Comparison of ENCODE assay signal across 7 mouse cellular contexts in the genomic region with DNA sequence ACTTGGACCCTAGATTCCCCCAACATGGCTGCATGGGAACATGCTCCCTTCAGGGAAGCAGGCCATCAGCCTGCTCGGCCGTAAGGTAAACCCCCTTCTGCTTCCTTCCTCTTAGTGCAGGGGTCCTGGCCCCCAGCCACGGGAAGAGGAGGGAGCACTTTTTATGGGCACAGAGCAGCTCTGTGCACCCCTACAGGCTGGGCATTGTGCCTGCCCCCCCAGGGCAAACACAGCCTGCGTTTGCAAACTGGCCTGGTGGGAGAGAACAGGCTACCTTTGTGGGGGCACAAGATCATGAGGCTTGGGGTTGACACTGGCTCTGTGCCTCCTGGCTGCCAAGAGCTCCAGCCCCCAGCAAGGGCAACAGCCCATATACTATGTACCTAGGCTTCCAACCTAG. TPM values are rescaled to one million over a fixed set of nuclear protein-coding genes. Genes with fewer than 3 reads are reported as not detected.
A peak's percentile ranks its signal among the peaks of the same experiment; 100 is the strongest.
DNase-seq lines count a peak whose midpoint lies in the region; ATAC-seq lines count a peak whose summit lies in the region.

No protein-coding gene starts in this region.

- H3K27ac ChIP-seq in kidney, embryonic 16.5 days (ENCODE audit: low read length): peak overlapping the region; percentile 97; the same call in 1 of the 2 replicates
- H3K27ac ChIP-seq in embryonic facial prominence, embryonic 11.5 days (replicated peaks; ENCODE audit: low read depth, low read length): no peak overlapping the region
- H3K27ac ChIP-seq in forebrain, embryonic 16.5 days (ENCODE audit: low read length): 0 out of 2 replicates have a peak overlapping the region, but pooled peaks have one; percentile 47
- H3K27ac ChIP-seq in midbrain, embryonic 12.5 days (replicated peaks): peak overlapping the region; percentile 99

- WGBS in kidney, embryonic 16.5 days: 39% methylated on average over 4 of the region's 4 CpGs
- WGBS in embryonic facial prominence, embryonic 11.5 days: 47% methylated on average over 4 of the region's 4 CpGs
- 23% methylated on average over 4 of the region's 4 CpGs for WGBS in forebrain, embryonic 16.5 days
- 76% methylated on average over 4 of the region's 4 CpGs for WGBS in midbrain, embryonic 12.5 days

- no peak for ATAC-seq in kidney, embryonic 16.5 days (ENCODE audit: low FRiP score, low TSS enrichment)
- ATAC-seq in embryonic facial prominence, embryonic 11.5 days (replicated peaks; ENCODE audit: insufficient number of reproducible peaks, low FRiP score, low TSS enrichment, low read depth): no peak
- no peak for ATAC-seq in forebrain, embryonic 16.5 days
- no peak for ATAC-seq in midbrain, embryonic 12.5 days (ENCODE audit: low FRiP score, low read depth)

- peaks cover 43% of the 10 kb centered on the region for H3K4me1 ChIP-seq in kidney, embryonic 16.5 days (ENCODE audit: insufficient read depth, low read length)
- H3K4me1 ChIP-seq in embryonic facial prominence, embryonic 11.5 days (ENCODE audit: control insufficient read depth, insufficient read depth, low read length): peaks cover 9% of the 10 kb centered on the region
- peaks cover 35% of the 10 kb centered on the region for H3K4me1 ChIP-seq in forebrain, embryonic 16.5 days (replicated peaks; ENCODE audit: control insufficient read depth, insufficient read depth, low read length)
- peaks cover 34% of the 10 kb centered on the region for H3K4me1 ChIP-seq in midbrain, embryonic 12.5 days

- peak overlapping the region; percentile 100; the same call in 1 of the 2 replicates for H3K4me3 ChIP-seq in kidney, embryonic 16.5 days (ENCODE audit: low read length)
- no peak overlapping the region for H3K4me3 ChIP-seq in embryonic facial prominence, embryonic 11.5 days (ENCODE audit: low read depth, low read length)
- no peak overlapping the region for H3K4me3 ChIP-seq in forebrain, embryonic 16.5 days (replicated peaks; ENCODE audit: low read length)
- 0 out of 2 replicates have a peak overlapping the region, but pooled peaks have one; percentile 100 for H3K4me3 ChIP-seq in midbrain, embryonic 12.5 days

- peak overlapping the region; percentile 99 for H3K9ac ChIP-seq in kidney, embryonic 16.5 days (replicated peaks; ENCODE audit: low read length)
- 0 out of 2 replicates have a peak overlapping the region, but pooled peaks have one; percentile 6 for H3K9ac ChIP-seq in embryonic facial prominence, embryonic 11.5 days (replicated peaks; ENCODE audit: low read length)
- no peak overlapping the region for H3K9ac ChIP-seq in forebrain, embryonic 16.5 days (replicated peaks; ENCODE audit: low read depth, low read length)
- no peak overlapping the region for H3K9ac ChIP-seq in midbrain, embryonic 12.5 days (replicated peaks)

- peaks cover 44% of the 10 kb centered on the region for H3K36me3 ChIP-seq in kidney, embryonic 16.5 days (ENCODE audit: insufficient read depth, low read length)
- peaks cover 21% of the 10 kb centered on the region for H3K36me3 ChIP-seq in embryonic facial prominence, embryonic 11.5 days (replicated peaks; ENCODE audit: control insufficient read depth, insufficient read depth, low read depth, low read length)
- peaks cover 34% of the 10 kb centered on the region for H3K36me3 ChIP-seq in forebrain, embryonic 16.5 days (ENCODE audit: control insufficient read depth, insufficient read depth)
- peaks cover 54% of the 10 kb centered on the region for H3K36me3 ChIP-seq in midbrain, embryonic 12.5 days

- H3K4me2 ChIP-seq in kidney, embryonic 16.5 days (replicated peaks; ENCODE audit: low read depth, low read length): peak overlapping the region; percentile 84; the same call in 1 of the 2 replicates
- H3K4me2 ChIP-seq in embryonic facial prominence, embryonic 11.5 days (ENCODE audit: low read depth, low read length): peak overlapping the region; percentile 2; the same call in 1 of the 2 replicates
- peak overlapping the region; percentile 68 for H3K4me2 ChIP-seq in forebrain, embryonic 16.5 days (ENCODE audit: low read length)
- no peak overlapping the region for H3K4me2 ChIP-seq in midbrain, embryonic 12.5 days (replicated peaks)

- DNase-seq in kidney, adult 9 months: no peak
- DNase-seq in embryonic facial prominence, embryonic 11.5 days (ENCODE audit: low spot score): no peak
- no peak for DNase-seq in spleen, postnatal 14 days (ENCODE audit: low spot score in 2 of 2)
- no peak for DNase-seq in spleen, adult 18-20 months

- H3K27me3 ChIP-seq in kidney, embryonic 16.5 days (ENCODE audit: insufficient read depth, low read length): no peaks in the 10 kb centered on the region
- H3K27me3 ChIP-seq in embryonic facial prominence, embryonic 11.5 days (ENCODE audit: control insufficient read depth, insufficient read depth, low read length): no peaks in the 10 kb centered on the region
- no peaks in the 10 kb centered on the region for H3K27me3 ChIP-seq in forebrain, embryonic 16.5 days (replicated peaks; ENCODE audit: control insufficient read depth, insufficient read depth, low read length)
- peaks cover 6% of the 10 kb centered on the region for H3K27me3 ChIP-seq in midbrain, embryonic 12.5 days

- no peaks in the 10 kb centered on the region for H3K9me3 ChIP-seq in kidney, embryonic 16.5 days (ENCODE audit: low read length)
- H3K9me3 ChIP-seq in embryonic facial prominence, embryonic 11.5 days (replicated peaks; ENCODE audit: control insufficient read depth, low read length): no peaks in the 10 kb centered on the region
- no peaks in the 10 kb centered on the region for H3K9me3 ChIP-seq in forebrain, embryonic 16.5 days (ENCODE audit: control insufficient read depth, low read length)
- no peaks in the 10 kb centered on the region for H3K9me3 ChIP-seq in midbrain, embryonic 12.5 days

RNA-seq across cellular contexts. Expression of gene Traf4, which starts 3.4 kb away (rescaled TPM):
- 108 and 110 TPM in 2 replicates for polyA plus RNA-seq in kidney, embryonic 16.5 days (2015; fragmentation: Nextera tagmentation; extraction: Ambion mirVana)
- 84.9 and 91.8 TPM in 2 replicates for polyA plus RNA-seq in embryonic facial prominence, embryonic 11.5 days (2014; fragmentation: Nextera tagmentation; extraction: Ambion mirVana)
- polyA plus RNA-seq in forebrain, embryonic 16.5 days (2015; fragmentation: Nextera tagmentation; extraction: Ambion mirVana): 122 and 124 TPM in 2 replicates
- polyA plus RNA-seq in midbrain, embryonic 12.5 days (2016; fragmentation: Nextera tagmentation; extraction: Ambion mirVana): 126 and 138 TPM in 2 replicates

RNA-seq across cellular contexts. Expression of gene Nek8, which starts 14.5 kb away (rescaled TPM):
- 27.9 and 29.1 TPM in 2 replicates for polyA plus RNA-seq in kidney, embryonic 16.5 days (2015; fragmentation: Nextera tagmentation; extraction: Ambion mirVana)
- 8.6 and 8.9 TPM in 2 replicates for polyA plus RNA-seq in embryonic facial prominence, embryonic 11.5 days (2014; fragmentation: Nextera tagmentation; extraction: Ambion mirVana)
- 5.1 and 6.0 TPM in 2 replicates for polyA plus RNA-seq in forebrain, embryonic 16.5 days (2015; fragmentation: Nextera tagmentation; extraction: Ambion mirVana)
- polyA plus RNA-seq in midbrain, embryonic 12.5 days (2016; fragmentation: Nextera tagmentation; extraction: Ambion mirVana): 8.2 and 9.4 TPM in 2 replicates

RNA-seq across cellular contexts. Expression of gene Tlcd1, which starts 14.5 kb away (rescaled TPM):
- polyA plus RNA-seq in kidney, embryonic 16.5 days (2015; fragmentation: Nextera tagmentation; extraction: Ambion mirVana): 35.1 and 36.1 TPM in 2 replicates
- 8.9 and 10.9 TPM in 2 replicates for polyA plus RNA-seq in embryonic facial prominence, embryonic 11.5 days (2014; fragmentation: Nextera tagmentation; extraction: Ambion mirVana)
- 5.4 and 6.5 TPM in 2 replicates for polyA plus RNA-seq in forebrain, embryonic 16.5 days (2015; fragmentation: Nextera tagmentation; extraction: Ambion mirVana)
- polyA plus RNA-seq in midbrain, embryonic 12.5 days (2016; fragmentation: Nextera tagmentation; extraction: Ambion mirVana): 6.0 and 8.0 TPM in 2 replicates

RNA-seq across cellular contexts. Expression of gene Rpl23a, which starts 21.4 kb away (rescaled TPM):
- polyA plus RNA-seq in kidney, embryonic 16.5 days (2015; fragmentation: Nextera tagmentation; extraction: Ambion mirVana): 1,090 and 1,147 TPM in 2 replicates
- 1,340 and 1,370 TPM in 2 replicates for polyA plus RNA-seq in embryonic facial prominence, embryonic 11.5 days (2014; fragmentation: Nextera tagmentation; extraction: Ambion mirVana)
- polyA plus RNA-seq in forebrain, embryonic 16.5 days (2015; fragmentation: Nextera tagmentation; extraction: Ambion mirVana): 758 and 831 TPM in 2 replicates
- 905 and 958 TPM in 2 replicates for polyA plus RNA-seq in midbrain, embryonic 12.5 days (2016; fragmentation: Nextera tagmentation; extraction: Ambion mirVana)

RNA-seq across cellular contexts. Expression of gene Rab34, which starts 26.3 kb away (rescaled TPM):
- polyA plus RNA-seq in kidney, embryonic 16.5 days (2015; fragmentation: Nextera tagmentation; extraction: Ambion mirVana): 128 and 130 TPM in 2 replicates
- polyA plus RNA-seq in embryonic facial prominence, embryonic 11.5 days (2014; fragmentation: Nextera tagmentation; extraction: Ambion mirVana): 139 and 140 TPM in 2 replicates
- polyA plus RNA-seq in forebrain, embryonic 16.5 days (2015; fragmentation: Nextera tagmentation; extraction: Ambion mirVana): 53.9 and 56.9 TPM in 2 replicates
- 54.9 and 68.1 TPM in 2 replicates for polyA plus RNA-seq in midbrain, embryonic 12.5 days (2016; fragmentation: Nextera tagmentation; extraction: Ambion mirVana)

Comparison
In these comparisons a context has a peak if more than half of its experiments do, and no peak if none do; other contexts are left out.
1. H3K4me3 ChIP-seq: peak in kidney, embryonic 16.5 days (single experiment) and midbrain, embryonic 12.5 days (single experiment); none in embryonic facial prominence, embryonic 11.5 days (single experiment) and forebrain, embryonic 16.5 days (single experiment).
2. H3K9ac ChIP-seq: peak in kidney, embryonic 16.5 days (single experiment) and embryonic facial prominence, embryonic 11.5 days (single experiment); none in forebrain, embryonic 16.5 days (single experiment) and midbrain, embryonic 12.5 days (single experiment).